ENCODE assay signal across 15 mouse cellular contexts in genomic region chr1:88610810-88611209, GRCm38 (mm10).
"Had no signal": no experiment of that assay in that cellular context is flagged by ENCODE, and none has a peak within 500 bp of the region (broad histone marks: within the 10 kb centered on the region; RNA-seq: fewer than 3 reads in every experiment).

No protein-coding gene starts in this region.

- H3K36me3 ChIP-seq: lung, embryonic 15.5 days; midbrain, embryonic 10.5 days; midbrain, embryonic 12.5 days; neural tube, embryonic 13.5 days; neural tube, embryonic 15.5 days had no signal

- H3K27me3 ChIP-seq: lung, embryonic 15.5 days; neural tube, embryonic 13.5 days; neural tube, embryonic 15.5 days had no signal

- H3K4me2 ChIP-seq: lung, embryonic 15.5 days; midbrain, embryonic 12.5 days; neural tube, embryonic 13.5 days; neural tube, embryonic 15.5 days had no signal

- DNase-seq: lung, adult 2 months; midbrain, embryonic 14.5 days; retina, postnatal 1 day; right cerebral cortex, adult 18-20 months; right cerebral cortex, postnatal 25 days; right cerebral cortex, postnatal 4 days; spleen, adult 18-20 months; thymus, adult 18-20 months had no signal

- ATAC-seq: lung, postnatal 0 days had no signal

- H3K9ac ChIP-seq: liver, embryonic 14.5 days; lung, embryonic 15.5 days; midbrain, embryonic 12.5 days; neural tube, embryonic 13.5 days; neural tube, embryonic 15.5 days had no signal

- H3K9me3 ChIP-seq: lung, embryonic 15.5 days; midbrain, embryonic 10.5 days; midbrain, embryonic 12.5 days; neural tube, embryonic 13.5 days; neural tube, embryonic 15.5 days had no signal

- H3K27ac ChIP-seq: liver, embryonic 14.5 days; lung, embryonic 15.5 days; midbrain, embryonic 10.5 days; midbrain, embryonic 12.5 days; neural tube, embryonic 13.5 days; neural tube, embryonic 15.5 days had no signal

- H3K4me1 ChIP-seq: neural tube, embryonic 15.5 days had no signal

- H3K4me3 ChIP-seq: lung, embryonic 15.5 days; midbrain, embryonic 10.5 days; midbrain, embryonic 12.5 days; neural tube, embryonic 13.5 days; neural tube, embryonic 15.5 days had no signal
